Mouse (Mus musculus): ENCODE measurements around the gene Gm5485. TPM values are rescaled to one million over a fixed set of nuclear protein-coding genes. Genes with fewer than 3 reads are reported as not detected.

Gene Gm5485
- not detected for total RNA-seq (2021)
- long read RNA-seq, experiment 1, result 0 reads
- long read RNA-seq, experiment 2, result 0 reads

GRCm38 (mm10) chr16:48412246-48412645, at the start of gene Gm5485:
Gene Gm5485 (minus strand): TSS chr16:48412416.
- no peak for DNase-seq (ENCODE audit: low spot score in 2 of 2)

- no peak for DNase-seq (ENCODE audit: low spot score in 2 of 2)
These were observed 41.0 kb upstream of the Gm5485 start for GRCm38 (mm10) chr16:48453264-48453663.

- no peak for DNase-seq (ENCODE audit: low spot score in 2 of 2)
These were observed 34.1 kb upstream of the Gm5485 start for GRCm38 (mm10) chr16:48446161-48446925.

GRCm38 (mm10) chr16:48444589-48444988, 32.4 kb upstream of the Gm5485 start:
- DNase-seq (ENCODE audit: low spot score in 2 of 2), result no peak

GRCm38 (mm10) chr16:48437476-48437875, 25.3 kb upstream of the Gm5485 start:
- no peak for DNase-seq (ENCODE audit: low spot score in 2 of 2)

- no peak for DNase-seq (ENCODE audit: low spot score in 2 of 2)
These were observed 23.2 kb upstream of the Gm5485 start for GRCm38 (mm10) chr16:48435454-48435853.

- DNase-seq (ENCODE audit: low spot score in 2 of 2), result no peak
These were observed 18.8 kb upstream of the Gm5485 start, which contains the start of gene Morc1 for GRCm38 (mm10) chr16:48431027-48431426. Gene Morc1 (plus strand): TSS chr16:48431237.

- DNase-seq (ENCODE audit: low spot score in 2 of 2), result no peak
These were observed 17.2 kb upstream of the Gm5485 start for GRCm38 (mm10) chr16:48429427-48429826.

- no peak for DNase-seq (ENCODE audit: low spot score in 2 of 2)
These were observed 11.9 kb upstream of the Gm5485 start for GRCm38 (mm10) chr16:48424069-48424468.

GRCm38 (mm10) chr16:48422501-48422900, 10.3 kb upstream of the Gm5485 start:
- DNase-seq (ENCODE audit: low spot score in 2 of 2), result no peak

GRCm38 (mm10) chr16:48419035-48419434, 6.8 kb upstream of the Gm5485 start:
- DNase-seq (ENCODE audit: low spot score in 2 of 2), result no peak

- no peak for DNase-seq (ENCODE audit: low spot score in 2 of 2)
These were observed 6.3 kb upstream of the Gm5485 start for GRCm38 (mm10) chr16:48418557-48418956.

- DNase-seq (ENCODE audit: low spot score in 2 of 2), result no peak
These were observed 2.1 kb downstream of the Gm5485 start for GRCm38 (mm10) chr16:48410125-48410524.

GRCm38 (mm10) chr16:48409580-48409979, 2.6 kb downstream of the Gm5485 start:
- no peak for DNase-seq (ENCODE audit: low spot score in 2 of 2)

- DNase-seq (ENCODE audit: low spot score in 2 of 2), result no peak
These were observed 6.4 kb downstream of the Gm5485 start for GRCm38 (mm10) chr16:48405674-48406403.

- no peak for DNase-seq (ENCODE audit: low spot score in 2 of 2)
These were observed 8.2 kb downstream of the Gm5485 start for GRCm38 (mm10) chr16:48404009-48404408.

- DNase-seq (ENCODE audit: low spot score in 2 of 2), result no peak
These were observed 8.8 kb downstream of the Gm5485 start for GRCm38 (mm10) chr16:48403423-48403822.

- DNase-seq (ENCODE audit: low spot score in 2 of 2), result no peak
These were observed 9.3 kb downstream of the Gm5485 start for GRCm38 (mm10) chr16:48402963-48403362.

GRCm38 (mm10) chr16:48395278-48395677, 16.9 kb downstream of the Gm5485 start:
- DNase-seq (ENCODE audit: low spot score in 2 of 2), result no peak

- DNase-seq (ENCODE audit: low spot score in 2 of 2), result no peak
These were observed 25.2 kb downstream of the Gm5485 start for GRCm38 (mm10) chr16:48386982-48387381.

- DNase-seq (ENCODE audit: low spot score in 2 of 2), result no peak
These were observed 28.5 kb downstream of the Gm5485 start for GRCm38 (mm10) chr16:48383582-48384257.
